Mouse (Mus musculus) MEL (cell line): Measurements from ENCODE around the gene Zdhhc24.

Source experiments
- CTCF ChIP-seq, 3 experiments: IDR thresholded peaks in 2 of 3; conservative IDR thresholded peaks in 1 of 3; 2 replicates each; pipeline ENCODE4 v1.5.1; 2011 to 2012; ENCODE audit warnings: low read length in 3 of 3, low read depth in 2 of 3, mild to moderate bottlenecking in 2 of 3, improper control_type of control experiment in 1 of 3, inconsistent platforms in 1 of 3, mixed read lengths in 1 of 3, moderate library complexity in 1 of 3; ENCODE audit not compliant: control insufficient read depth in 1 of 3, insufficient read depth in 1 of 3, poor library complexity in 1 of 3, severe bottlenecking in 1 of 3
- GABPA ChIP-seq: IDR thresholded peaks from 2 replicates; pipeline ENCODE4 v1.6.1; 2012; ENCODE audit warnings: low read depth, mild to moderate bottlenecking, inconsistent platforms, low read length, improper control_type of control experiment, moderate library complexity
- MAFK ChIP-seq: IDR thresholded peaks from 2 replicates; pipeline ENCODE4 v1.6.1; 2011; ENCODE audit warnings: low read depth, mild to moderate bottlenecking, low read length, improper control_type of control experiment, borderline replicate concordance
- POLR2A ChIP-seq, 2 experiments: IDR thresholded peaks; 2 replicates each; pipeline ENCODE4 v1.6.1; 2011 to 2012; ENCODE audit warnings: low read length in 2 of 2, mild to moderate bottlenecking in 2 of 2, control low read depth in 1 of 2, improper control_type of control experiment in 1 of 2, low read depth in 1 of 2, moderate library complexity in 1 of 2; ENCODE audit not compliant: control insufficient read depth in 1 of 2, insufficient read depth in 1 of 2, poor library complexity in 1 of 2
- USF1 ChIP-seq: IDR thresholded peaks from 2 replicates; pipeline ENCODE4 v1.6.1; 2014; ENCODE audit warnings: low read depth, mild to moderate bottlenecking, inconsistent platforms, low read length, improper control_type of control experiment, moderate library complexity
- ZNF384 ChIP-seq: IDR thresholded peaks from 2 replicates; pipeline ENCODE4 v1.6.1; 2012; ENCODE audit warnings: low read depth, mild to moderate bottlenecking, inconsistent platforms, low read length, improper control_type of control experiment

DNA sequence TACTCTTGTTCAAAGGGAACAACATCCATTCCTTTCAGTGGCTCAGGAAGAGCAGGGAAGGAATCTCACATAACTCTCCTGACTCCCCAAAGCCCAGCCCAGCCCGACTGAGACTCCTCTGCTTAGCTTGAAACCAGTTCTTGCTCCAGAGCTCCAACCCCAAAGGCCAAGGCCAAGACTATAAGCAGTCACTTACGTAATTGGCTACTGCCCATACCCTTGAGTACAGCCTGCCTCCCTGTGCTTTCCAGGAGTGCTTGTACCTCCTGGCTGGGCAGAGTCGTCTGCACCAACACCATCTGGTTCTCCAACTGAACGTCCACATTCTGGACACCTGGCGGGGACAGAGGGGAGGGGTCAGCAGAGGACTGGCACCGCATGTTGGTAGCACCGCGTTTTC is 44.5 kb upstream of the Zdhhc24 start:
- TF ChIP-seq USF1 (no peak), MAFK (no peak), ZNF384 (no peak), CTCF (IDR thresholded peaks at IDR 0.05 in 2 of 3, conservative IDR thresholded peaks at IDR 0.05 in 1 of 3; ENCODE audit: control insufficient read depth in 1 of 3, insufficient read depth in 1 of 3, low read depth in 2 of 3, low read length in 3 of 3, poor library complexity in 1 of 3, severe bottlenecking in 1 of 3) (no peak), GABPA (no peak), POLR2A (IDR thresholded peaks at IDR 0.05; ENCODE audit: control insufficient read depth in 1 of 2, insufficient read depth in 1 of 2, low read depth in 1 of 2, low read length in 2 of 2, poor library complexity in 1 of 2) (no peak)
